Mouse (Mus musculus) lung, embryonic 16.5 days (tissue): ENCODE data around the gene Nav2. TPM values are rescaled to one million over a fixed set of nuclear protein-coding genes. Genes with fewer than 3 reads are reported as not detected.

Experiments
- ATAC-seq: fragments of 200-750 bp; cut with Nextera tagmentation; 2 replicates; pipeline ENCODE4 v1.8.0; 2017; ENCODE audit warnings: low read depth, mild to moderate bottlenecking, moderate library complexity
- H3K27ac ChIP-seq: fragments of 300-500 bp; sonication (generic); 2 replicates; pipeline ENCODE4 v1.5.1; 2014; ENCODE audit warnings: mild to moderate bottlenecking, control low read depth, low read length
- H3K27me3 ChIP-seq: fragments of 300-500 bp; sonication (generic); 2 replicates; pipeline ENCODE4 v1.6.1; 2014; ENCODE audit warnings: low read depth, low read length, mixed read lengths; ENCODE audit not compliant: control insufficient read depth, insufficient read depth
- H3K36me3 ChIP-seq: fragments of 300-500 bp; sonication (generic); 2 replicates; pipeline ENCODE4 v1.6.1; 2014; ENCODE audit warnings: low read length; ENCODE audit not compliant: control insufficient read depth, insufficient read depth
- H3K4me1 ChIP-seq: fragments of 300-500 bp; sonication (generic); replicated peaks from 2 replicates; pipeline ENCODE4 v1.6.1; 2014; ENCODE audit warnings: low read length, mixed read lengths; ENCODE audit not compliant: control insufficient read depth, insufficient read depth
- H3K4me2 ChIP-seq: fragments of 300-500 bp; sonication (generic); 2 replicates; pipeline ENCODE4 v1.6.1; 2014; ENCODE audit warnings: low read depth, low read length, control low read depth
- H3K4me3 ChIP-seq: fragments of 300-500 bp; sonication (generic); 2 replicates; pipeline ENCODE4 v1.5.1; 2014; ENCODE audit warnings: mild to moderate bottlenecking, low read length, control low read depth
- H3K9ac ChIP-seq: fragments of 300-500 bp; sonication (generic); 2 replicates; pipeline ENCODE4 v1.6.1; 2014; ENCODE audit warnings: low read length, control low read depth
- H3K9me3 ChIP-seq: fragments of 300-500 bp; sonication (generic); 2 replicates; pipeline ENCODE4 v1.6.1; 2016; ENCODE audit warnings: low read length; ENCODE audit not compliant: control insufficient read depth
- WGBS: fragments of 180-500 bp; shearing (Covaris S2); extraction: QIAGEN DNeasy Blood & Tissue Kit; methylation state at CpG from one replicate; pipeline ENCODE4 v1.1.7; 2014; 5-methylcytosine and 5-hydroxymethylcytosine counted together
- polyA plus RNA-seq: library from polyadenylated mRNA; unstranded; fragments of >200 nt; fragmentation: Nextera tagmentation; extraction: Ambion mirVana; gene quantifications from 2 replicates; pipeline ENCODE4 v1.2.1, GENCODE M21; 2015

The Nav2 gene
- polyA plus RNA-seq, 1 experiment from 2014 or later, result 27.3 TPM

- Histone ChIP-seq H3K9me3 (no peaks in the 10 kb centered on the region), H3K4me1 (peaks cover 13% of the 10 kb centered on the region), H3K36me3 (no peaks in the 10 kb centered on the region), H3K27ac (no peak overlapping the region), H3K9ac (no peak overlapping the region), H3K4me2 (no peak overlapping the region), H3K27me3 (peaks cover 55% of the 10 kb centered on the region), H3K4me3 (no peak overlapping the region)
- ATAC-seq, result no peak
- 25% methylated on average over 18 of the region's 18 CpGs for WGBS
Measured at GRCm38 (mm10) chr7:49639864-49640708, 731.6 kb downstream of the Nav2 start.

- no peak for ATAC-seq
- WGBS, result 19% methylated on average over 3 of the region's 3 CpGs
- no peak overlapping the region for H3K4me2 ChIP-seq
- H3K9me3 ChIP-seq, result no peaks in the 10 kb centered on the region; the same call in 1 of the 2 replicates
- no peak overlapping the region for H3K4me3 ChIP-seq
- H3K27ac ChIP-seq, result no peak overlapping the region
- peaks cover 11% of the 10 kb centered on the region for H3K4me1 ChIP-seq
- H3K36me3 ChIP-seq, result no peaks in the 10 kb centered on the region
- no peak overlapping the region for H3K9ac ChIP-seq
- peaks cover 48% of the 10 kb centered on the region for H3K27me3 ChIP-seq
Measured at GRCm38 (mm10) chr7:49640709-49641305, 732.3 kb downstream of the Nav2 start.

Other genes with a start within 250 kb of the Nav2 start
- 25.1 and 27.2 TPM in 2 replicates for gene Zdhhc13, start 119.7 kb upstream of the Nav2 start, polyA plus RNA-seq
- gene Csrp3, start 60.7 kb upstream of the Nav2 start, polyA plus RNA-seq, result 56.4 and 71.6 TPM in 2 replicates
- gene E2f8, start 27.1 kb upstream of the Nav2 start, polyA plus RNA-seq, result 20.5 and 22.0 TPM in 2 replicates